Mouse (Mus musculus) midbrain, embryonic 10.5 days (tissue): ENCODE measurements around the gene Fntb. TPM values are rescaled to one million over a fixed set of nuclear protein-coding genes. Genes with fewer than 3 reads are reported as not detected.

Source experiments
- polyA plus RNA-seq: library from polyadenylated mRNA; unstranded; fragments of >200 nt; fragmentation: Nextera tagmentation; extraction: Ambion mirVana; gene quantifications from 2 replicates; pipeline ENCODE4 v1.2.1, GENCODE M21; 2016

Gene Fntb
- polyA plus RNA-seq, 1 experiment from 2014 or later, result 49.9 TPM

Other genes starting within 250 kb of the Fntb start
- 1.1 and 1.5 TPM in 2 replicates for gene Plekhg3, start 234.7 kb upstream of the Fntb start, polyA plus RNA-seq
- gene Sptb, start 55.0 kb upstream of the Fntb start, polyA plus RNA-seq, result 3.7 and 3.8 TPM in 2 replicates
- 117 and 123 TPM in 2 replicates for gene Churc1, start 51 bp upstream of the Fntb start, polyA plus RNA-seq
- not detected in 2 replicates for gene Gpx2, start 30.0 kb downstream of the Fntb start, polyA plus RNA-seq
- 14.5 and 14.6 TPM in 2 replicates for gene Rab15, start 57.3 kb downstream of the Fntb start, polyA plus RNA-seq
- 10.5 and 11.3 TPM in 2 replicates for gene Max, start 196.6 kb downstream of the Fntb start, polyA plus RNA-seq